Mouse (Mus musculus): ENCODE measurements around the gene Ubr3. TPM values are rescaled to one million over a fixed set of nuclear protein-coding genes. Genes with fewer than 3 reads are reported as not detected.
"Not testable (repeated sequence)": the region's sequence is repeated elsewhere in the genome, so short reads cannot be mapped to it uniquely, and the experiment has no call there.

Gene Ubr3
- total RNA-seq, 2 experiments from 2014 or later = 137 to 146 TPM

DNA sequence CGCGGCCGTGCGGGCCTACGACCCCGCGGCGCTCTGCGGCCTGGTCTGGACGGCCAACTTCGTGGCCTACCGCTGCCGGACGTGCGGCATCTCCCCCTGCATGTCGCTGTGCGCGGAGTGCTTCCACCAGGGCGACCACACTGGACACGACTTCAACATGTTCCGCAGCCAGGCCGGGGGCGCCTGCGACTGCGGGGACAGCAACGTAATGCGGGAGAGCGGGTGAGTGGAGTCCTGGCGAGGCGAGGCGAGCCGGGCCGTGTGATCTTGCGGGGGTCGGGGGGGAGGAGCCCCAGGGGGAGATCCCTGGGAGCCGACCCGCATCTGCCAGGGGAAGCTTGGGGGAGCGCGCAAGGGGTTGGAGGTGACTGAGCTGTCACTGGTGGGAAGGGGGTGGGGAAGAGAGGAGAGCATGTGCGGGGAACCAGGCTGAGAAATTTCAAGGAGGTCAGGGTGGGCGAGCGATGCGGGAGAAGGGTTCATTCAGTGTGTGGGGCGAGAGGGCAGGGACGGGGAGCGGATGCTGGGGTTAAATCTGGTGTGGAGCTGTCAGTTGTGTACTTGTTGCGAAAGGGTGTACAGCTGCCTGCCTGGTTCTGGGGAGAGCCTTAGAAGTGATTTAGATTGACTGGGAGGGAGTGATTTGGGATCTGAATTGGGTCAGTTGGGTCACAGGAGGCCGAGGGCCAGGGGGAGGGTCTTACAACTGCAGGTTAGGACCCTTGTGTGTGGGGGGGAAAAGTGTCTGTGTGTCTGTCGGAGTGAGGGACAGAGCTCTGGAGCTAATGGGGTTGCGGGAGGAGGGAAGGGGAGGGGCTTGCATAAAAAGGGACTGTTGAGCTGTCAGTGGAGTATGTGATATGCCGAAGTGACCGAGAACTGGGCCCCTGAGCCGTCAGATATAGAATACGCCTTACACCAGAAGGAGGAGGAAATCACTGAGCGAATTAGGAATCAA is 851 bp downstream of the Ubr3 start:
- intact Hi-C loops (cut with DNase I) = no loop called here
- peak; percentile 40 to 64 for DNase-seq (ENCODE audit: low spot score in 2 of 2)

DNA sequence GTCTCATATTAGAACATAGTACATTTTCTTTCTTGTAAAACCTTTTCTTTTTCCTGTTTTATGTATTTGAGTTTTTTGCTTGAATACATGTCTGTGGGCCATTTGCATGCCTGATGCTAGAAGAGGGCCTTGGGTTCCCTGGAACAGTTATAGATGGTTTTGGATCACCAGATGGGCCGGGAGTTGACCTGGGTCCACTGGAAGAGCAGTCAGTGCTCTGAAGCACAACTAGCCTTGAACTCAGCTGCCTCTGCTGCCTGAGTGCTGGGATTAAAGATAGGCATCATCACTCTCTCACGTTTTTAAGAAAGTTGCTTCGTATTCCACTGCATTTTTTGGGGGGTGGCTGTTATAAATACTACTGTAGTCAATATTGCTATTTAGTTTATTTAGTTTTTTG is 6.5 kb downstream of the Ubr3 start:
- DNase-seq (ENCODE audit: low spot score in 2 of 2) = no peak
- intact Hi-C loops (cut with DNase I) = no loop called here

DNA sequence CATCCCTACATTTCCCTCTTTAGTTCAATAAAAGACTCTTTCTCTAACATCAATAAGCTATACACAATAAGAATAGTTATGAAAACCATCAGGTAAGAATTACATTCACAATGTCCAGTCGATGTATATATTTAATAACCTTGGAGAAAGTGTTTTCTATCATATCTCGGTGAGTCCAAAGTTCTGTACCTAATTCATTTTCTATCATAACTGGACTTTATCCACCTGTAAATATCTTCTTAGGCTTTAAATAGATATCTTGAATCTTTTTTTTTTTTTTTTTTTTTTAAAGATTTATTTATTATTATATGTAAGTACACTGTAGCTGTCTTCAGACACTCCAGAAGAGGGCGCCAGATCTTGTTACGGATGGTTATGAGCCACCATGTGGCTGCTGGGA is 10.3 kb downstream of the Ubr3 start:
- DNase-seq (ENCODE audit: low spot score in 2 of 2); intact Hi-C loops (cut with DNase I): not testable (repeated sequence)

DNA sequence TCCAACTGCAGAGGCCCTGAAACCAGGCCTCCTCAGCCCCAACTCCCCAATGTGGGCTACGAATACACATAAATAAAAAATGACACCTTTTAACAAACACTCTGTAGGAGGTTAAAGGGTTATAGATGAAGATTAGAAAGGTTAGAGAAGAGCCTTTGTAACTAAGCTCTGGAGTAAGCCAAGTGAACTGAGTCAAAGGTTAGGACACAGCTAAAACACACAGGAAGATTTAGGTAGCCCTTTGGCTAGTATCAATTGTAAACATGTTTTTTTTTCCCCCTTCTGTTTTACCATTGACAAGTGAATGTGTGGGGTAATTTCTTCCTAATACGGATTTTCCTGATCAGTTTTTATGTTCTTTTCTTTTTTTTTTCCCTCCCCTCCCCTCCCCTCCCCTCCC is 15.8 kb downstream of the Ubr3 start:
- intact Hi-C loops (cut with DNase I) = no loop called here

DNA sequence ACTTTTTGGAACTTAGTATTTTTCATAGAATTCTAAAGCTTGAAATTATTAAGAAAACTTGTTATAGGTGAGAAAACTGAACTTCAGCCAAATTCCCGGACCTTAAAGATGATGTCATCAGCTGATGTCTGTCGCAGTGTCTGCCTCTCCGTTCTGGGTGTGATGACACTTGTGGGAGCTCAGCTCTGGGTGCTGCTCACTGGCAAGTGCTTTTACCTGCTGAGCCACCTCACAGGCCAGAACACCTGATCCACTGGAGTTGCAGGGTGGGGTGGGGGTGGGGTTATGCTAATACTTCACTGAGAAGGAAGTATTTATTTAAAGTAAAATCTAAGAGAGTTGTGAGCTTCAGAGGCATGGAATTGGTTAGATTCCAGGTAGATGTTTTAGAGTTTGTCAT is 20.3 kb downstream of the Ubr3 start:
- no peak for DNase-seq (ENCODE audit: low spot score in 2 of 2)
- intact Hi-C loops (cut with DNase I) = no loop called here

More for the DNA sequence above, 15.8 kb downstream of the Ubr3 start:
- DNase-seq (ENCODE audit: low spot score in 2 of 2) = no peak

DNA sequence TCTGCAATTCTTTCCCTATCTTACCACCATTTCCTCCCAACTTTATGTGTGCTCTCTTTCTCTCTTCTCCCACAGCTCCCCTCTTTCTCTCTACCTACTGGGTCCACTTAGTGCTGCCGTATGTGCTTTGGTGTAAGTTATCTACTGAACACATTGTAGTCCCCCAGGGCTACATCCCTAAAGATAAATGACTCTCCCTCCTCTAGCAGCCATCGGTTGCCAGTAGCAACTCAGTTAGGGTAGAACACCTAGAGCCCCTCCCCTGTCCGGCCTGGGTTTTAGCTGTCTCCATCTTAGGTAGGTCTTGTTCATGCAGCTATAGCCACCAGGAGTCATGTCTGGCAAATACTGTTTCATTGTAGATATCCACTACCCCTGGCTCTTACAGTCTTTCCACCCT is 27.9 kb downstream of the Ubr3 start:
- DNase-seq (ENCODE audit: low spot score in 2 of 2) = no peak
- intact Hi-C loops (cut with DNase I) = no loop called here

DNA sequence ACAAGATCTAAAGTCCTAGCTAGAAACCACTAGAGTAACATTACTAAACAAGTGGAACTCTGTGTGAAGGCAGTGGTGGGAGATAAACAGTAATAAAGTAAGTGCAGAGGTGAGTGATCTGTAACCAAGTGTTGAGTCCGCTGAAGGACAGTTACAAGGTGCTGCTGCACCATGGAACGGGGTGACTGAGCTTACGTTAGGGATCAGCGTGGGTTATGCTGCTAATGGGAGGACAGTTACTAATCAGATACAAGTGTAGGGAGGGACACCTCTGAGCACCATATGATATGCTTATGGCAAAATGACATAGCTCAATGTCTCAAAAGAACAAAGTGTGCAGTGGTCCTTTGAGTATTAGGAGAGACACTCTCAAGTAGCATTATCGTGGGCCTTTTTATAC is 39.3 kb downstream of the Ubr3 start:
- DNase-seq (ENCODE audit: low spot score in 2 of 2) = no peak
- intact Hi-C loops (cut with DNase I) = no loop called here

DNA sequence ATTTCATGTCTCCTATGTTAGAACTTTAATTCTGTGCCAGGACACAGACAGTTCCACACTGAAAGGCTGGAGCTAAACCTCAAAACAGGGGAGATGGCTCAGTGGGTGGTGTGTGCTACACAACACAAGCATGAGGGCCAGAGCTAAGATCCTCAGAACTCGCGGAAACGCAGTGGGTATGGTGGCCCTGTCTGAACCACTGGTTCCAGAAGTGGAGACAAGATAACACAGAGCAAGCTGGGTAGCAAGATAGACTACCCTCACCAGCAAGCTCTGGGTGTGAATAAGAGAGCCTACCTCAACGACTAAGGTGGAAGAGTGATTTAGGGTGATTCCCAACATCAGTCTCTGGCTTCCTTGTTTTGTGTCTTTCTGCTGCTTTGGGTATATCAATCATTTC is 42.2 kb downstream of the Ubr3 start:
- no peak for DNase-seq (ENCODE audit: low spot score in 2 of 2)
- intact Hi-C loops (cut with DNase I) = no loop called here

DNA sequence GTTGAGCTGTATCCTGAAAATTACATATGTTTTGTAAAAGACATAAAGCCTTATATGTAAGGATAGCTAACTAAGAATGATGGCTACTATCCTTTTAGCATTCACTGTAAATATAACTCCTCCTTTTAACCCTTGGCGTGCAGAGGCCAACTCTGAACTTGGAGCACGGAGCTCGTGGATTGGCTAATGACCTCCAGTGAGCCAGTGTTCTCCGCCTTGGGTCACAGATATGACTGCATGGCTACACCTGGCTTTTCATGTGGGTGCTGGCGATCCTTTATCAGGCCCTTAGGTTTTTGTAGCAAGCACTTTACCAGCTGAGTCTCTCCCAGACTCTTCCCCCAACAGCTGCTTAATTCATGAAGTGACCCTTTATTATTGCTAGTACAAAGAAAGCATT is 42.6 kb downstream of the Ubr3 start:
- no peak for DNase-seq (ENCODE audit: low spot score in 2 of 2)
- intact Hi-C loops (cut with DNase I) = loop anchor here (5.0 kb wide), 1 partner anchor 52 kb away; the partner anchor contains the start of gene Mettl5

DNA sequence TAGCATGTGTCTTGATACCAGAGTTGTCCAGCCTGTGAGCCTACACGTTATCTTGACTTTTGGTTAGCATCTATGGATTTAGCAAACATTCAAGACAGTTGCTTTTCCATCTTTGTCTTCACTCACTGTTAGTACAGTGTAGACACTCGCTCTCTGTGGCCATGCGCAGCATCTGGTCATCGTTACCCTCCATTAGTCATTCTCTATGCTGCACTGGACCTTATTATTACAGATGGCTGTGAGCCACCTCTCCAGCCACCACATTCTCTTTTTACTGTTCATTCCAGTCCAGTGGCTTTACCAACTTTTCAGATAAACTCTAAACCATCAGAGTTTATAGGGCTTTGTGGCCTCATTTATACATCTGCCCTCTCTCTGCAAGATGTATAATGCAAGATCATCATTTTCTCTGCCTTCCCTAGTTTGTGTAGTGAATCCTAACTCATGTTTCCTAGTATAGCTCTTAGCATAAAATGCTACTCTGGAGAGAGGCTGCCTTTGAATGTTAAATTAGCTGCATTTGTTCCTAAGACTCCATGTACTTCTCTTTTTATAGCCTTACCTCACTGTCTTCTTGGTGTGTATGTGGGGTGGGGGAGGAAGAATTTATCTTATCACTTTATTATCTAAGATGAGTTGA is 44.5 kb downstream of the Ubr3 start:
- intact Hi-C loops (cut with DNase I) = loop anchor here (5.0 kb wide), 1 partner anchor 54 kb away; the partner anchor contains the start of gene Mettl5
- DNase-seq (ENCODE audit: low spot score in 2 of 2) = peak in 1 of 2 experiments; percentile 42

DNA sequence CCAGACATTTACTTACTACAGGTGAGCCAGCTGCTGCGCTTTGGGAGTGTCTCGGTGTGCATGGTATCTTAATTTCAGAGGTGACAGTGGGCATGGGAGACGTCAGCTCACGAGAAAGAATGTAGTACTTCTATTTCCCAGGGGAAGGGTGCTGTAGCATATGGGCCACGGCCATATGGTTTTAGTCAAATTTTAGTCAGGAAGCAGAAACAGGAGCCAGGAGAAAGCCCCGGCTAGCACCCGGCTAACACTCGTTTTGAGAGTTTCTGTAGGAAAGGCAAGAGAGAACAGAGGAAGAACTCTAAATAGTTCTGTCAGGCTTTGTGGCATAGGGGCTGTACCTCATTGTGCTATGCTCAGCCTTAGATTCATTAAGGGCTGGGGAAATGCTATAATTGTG is 55.8 kb downstream of the Ubr3 start:
- peak in 1 of 2 experiments; percentile 5 for DNase-seq (ENCODE audit: low spot score in 2 of 2)
- intact Hi-C loops (cut with DNase I) = no loop called here

DNA sequence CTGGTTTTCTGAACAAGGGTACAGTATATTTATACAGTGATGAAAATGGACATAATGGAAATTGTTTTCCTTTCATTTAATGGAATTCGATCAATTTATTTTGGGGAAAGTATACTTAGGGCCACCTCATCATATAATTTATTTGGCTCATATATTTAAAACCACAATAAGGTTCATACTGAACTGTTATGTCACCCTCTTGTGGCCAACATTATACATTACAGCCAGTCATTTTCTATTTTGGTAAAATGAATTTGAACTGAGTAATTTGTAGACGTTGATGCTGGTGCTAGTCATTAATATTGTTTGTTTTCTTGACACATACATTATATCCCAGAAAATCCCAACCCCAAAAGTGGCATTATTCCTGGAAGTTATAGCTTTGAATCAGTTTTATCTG is 58.6 kb downstream of the Ubr3 start:
- intact Hi-C loops (cut with DNase I) = no loop called here
- DNase-seq (ENCODE audit: low spot score in 2 of 2) = peak in 1 of 2 experiments; percentile 19

DNA sequence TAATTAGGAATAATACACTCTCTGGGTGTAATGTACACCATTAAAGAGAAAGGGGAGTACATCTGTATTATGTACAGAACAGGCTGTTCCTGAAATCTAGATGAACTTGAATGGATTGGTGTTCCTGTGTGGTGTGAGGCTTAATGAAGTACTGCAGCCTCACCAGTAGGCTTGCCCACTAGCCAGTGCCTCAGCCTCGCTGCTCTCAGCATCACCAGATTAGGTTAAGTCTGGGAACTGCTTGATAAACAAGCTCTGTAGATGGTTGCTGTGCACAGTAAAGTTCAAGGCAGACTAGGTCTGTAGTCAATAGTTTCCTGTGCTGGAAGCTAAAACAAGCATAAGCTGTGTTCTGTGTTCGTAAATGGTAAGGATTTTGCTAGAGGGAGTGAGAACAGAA is 60.6 kb downstream of the Ubr3 start:
- DNase-seq (ENCODE audit: low spot score in 2 of 2) = no peak
- intact Hi-C loops (cut with DNase I) = no loop called here

DNA sequence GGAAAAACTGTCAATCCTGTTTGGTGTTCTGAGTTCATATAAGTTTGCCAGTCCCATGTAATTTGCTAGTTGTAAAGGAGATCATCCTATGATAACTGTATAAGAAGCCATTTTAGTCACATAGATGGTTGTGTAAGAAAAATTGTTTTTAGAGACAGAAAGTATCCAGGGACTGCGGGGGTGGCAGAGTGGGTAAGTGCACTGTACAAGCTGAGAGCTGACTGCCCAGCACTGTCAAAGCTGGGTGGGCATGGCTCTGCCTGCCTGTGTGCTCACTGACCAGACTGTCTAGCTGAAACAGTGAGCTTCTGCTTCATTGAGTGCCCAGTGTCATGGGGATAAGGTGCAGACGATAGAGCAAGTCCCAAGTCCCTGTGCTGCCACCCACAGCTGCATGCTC is 77.8 kb downstream of the Ubr3 start:
- intact Hi-C loops (cut with DNase I) = no loop called here
- peak; percentile 23 to 78 for DNase-seq (ENCODE audit: low spot score in 2 of 2)

DNA sequence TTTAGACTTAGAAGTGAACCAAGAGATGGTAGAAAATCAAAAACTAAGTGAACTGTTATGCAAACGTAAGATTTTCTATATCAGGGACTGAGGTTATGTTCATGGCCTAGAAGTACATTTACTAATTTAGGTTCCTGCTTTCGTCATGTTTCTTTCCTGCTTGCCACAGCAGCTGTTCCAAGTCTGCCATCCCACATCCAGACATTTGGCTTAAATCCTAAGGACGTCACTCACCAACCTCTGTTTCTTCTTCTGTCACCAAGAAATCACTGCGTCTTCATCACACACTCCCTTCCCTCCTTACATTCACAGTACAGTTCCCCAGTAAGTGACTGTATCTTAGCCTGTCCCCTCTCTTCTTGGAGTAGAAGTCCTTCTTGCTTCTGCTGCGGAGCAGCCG is 92.2 kb downstream of the Ubr3 start:
- intact Hi-C loops (cut with DNase I) = no loop called here
- peak in 1 of 2 experiments; percentile 73 for DNase-seq (ENCODE audit: low spot score in 2 of 2)

DNA sequence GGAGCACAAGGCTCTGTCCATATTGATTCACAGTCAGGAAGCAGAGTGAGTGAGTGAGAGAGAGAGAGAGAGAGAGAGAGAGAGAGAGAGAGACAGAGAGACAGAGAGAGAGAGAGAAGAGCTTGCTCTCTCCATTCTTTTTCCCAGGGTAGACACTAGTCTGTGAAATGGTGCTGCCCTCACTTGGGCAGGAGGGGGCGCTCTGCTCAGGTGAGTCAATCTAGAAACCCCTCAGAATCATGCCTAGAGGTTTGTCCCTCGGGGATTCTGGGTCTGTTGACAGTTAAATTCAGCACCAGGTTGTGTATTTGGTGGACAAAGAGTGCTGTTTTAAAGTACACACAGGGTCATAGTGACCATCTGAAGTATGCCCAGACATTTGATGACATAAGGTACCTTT is 93.6 kb downstream of the Ubr3 start:
- intact Hi-C loops (cut with DNase I) = no loop called here
- DNase-seq (ENCODE audit: low spot score in 2 of 2) = no peak

DNA sequence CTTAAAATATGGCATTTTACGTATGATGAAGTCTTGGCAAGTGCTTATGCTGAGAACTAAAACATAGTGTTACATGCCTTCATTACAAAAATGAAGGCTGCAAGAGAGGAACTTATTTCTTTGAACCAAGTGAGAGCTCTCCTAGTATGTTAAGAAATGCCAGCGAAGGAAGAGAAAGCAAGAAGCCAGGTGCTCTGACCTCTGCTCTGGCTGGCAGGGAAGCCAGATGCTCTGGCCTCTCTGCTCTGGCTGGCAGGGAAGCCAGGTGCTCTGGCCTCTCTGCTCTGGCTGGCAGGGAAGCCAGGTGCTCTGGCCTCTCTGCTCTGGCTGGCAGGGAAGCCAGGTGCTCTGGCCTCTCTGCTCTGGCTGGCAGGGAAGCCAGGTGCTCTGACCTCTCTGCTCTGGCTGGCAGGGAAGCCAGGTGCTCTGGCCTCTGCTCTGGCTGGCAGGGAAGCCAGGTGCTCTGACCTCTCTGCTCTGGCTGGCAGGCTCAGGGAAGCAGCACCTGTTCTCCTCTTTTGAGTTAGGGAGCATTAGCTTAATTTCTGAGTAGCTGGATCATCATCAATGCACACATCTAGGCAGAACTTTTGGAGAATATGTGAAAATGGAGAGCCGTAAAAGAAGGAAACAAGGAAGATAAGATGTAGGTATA is 97.2 kb downstream of the Ubr3 start:
- DNase-seq (ENCODE audit: low spot score in 2 of 2); intact Hi-C loops (cut with DNase I): not testable (repeated sequence)

DNA sequence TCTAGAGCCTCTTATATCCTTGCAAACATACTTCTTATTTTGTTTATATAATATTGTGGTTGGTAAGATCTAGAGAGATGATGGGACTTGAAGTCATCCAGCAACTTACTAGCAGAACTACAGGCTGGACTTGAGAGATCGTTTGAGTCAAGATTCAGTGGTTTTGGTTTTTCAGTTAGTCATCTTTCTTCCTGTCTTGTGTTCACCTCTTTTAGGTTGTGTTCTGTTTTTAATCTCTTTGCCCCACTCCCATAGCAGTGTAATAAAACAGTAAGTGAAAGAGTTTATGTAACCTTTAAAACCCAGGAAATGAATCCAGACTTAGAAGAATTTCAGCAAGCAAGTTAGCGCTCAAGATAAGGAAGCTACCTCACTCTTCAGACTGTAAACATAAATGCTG is 97.7 kb downstream of the Ubr3 start:
- intact Hi-C loops (cut with DNase I) = no loop called here
- DNase-seq (ENCODE audit: low spot score in 2 of 2) = no peak

DNA sequence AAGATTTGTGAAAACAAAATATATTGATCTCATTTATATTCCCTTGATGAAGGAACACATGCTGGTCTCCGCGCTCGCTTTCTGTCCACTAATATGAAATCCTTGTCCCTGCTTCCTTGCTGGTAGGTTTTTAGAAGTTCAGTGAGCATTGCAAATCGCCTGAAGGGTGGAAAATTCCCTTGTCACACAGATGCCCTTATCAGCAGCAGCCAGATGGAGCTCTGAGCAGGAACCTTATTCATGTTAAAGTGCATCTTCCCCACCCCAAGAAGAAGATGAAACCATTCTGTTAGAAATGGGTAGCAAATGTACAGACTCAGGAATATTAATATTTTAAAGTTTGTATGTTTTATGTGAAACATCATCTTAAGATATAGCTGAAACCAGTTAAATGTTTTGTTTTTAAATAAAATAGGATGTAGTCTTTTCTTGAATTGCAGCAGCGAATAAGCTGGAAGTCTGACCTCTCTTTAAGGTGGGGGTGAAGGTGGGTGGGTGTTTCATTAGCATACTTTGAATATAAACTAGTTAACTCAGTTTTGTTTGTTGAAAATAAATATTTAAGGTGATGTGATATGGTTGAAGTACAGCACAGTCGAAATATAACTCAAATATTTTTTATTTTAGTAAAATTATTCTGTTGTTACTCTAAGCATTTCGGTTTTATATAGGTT is 102.2 kb downstream of the Ubr3 start:
- intact Hi-C loops (cut with DNase I) = no loop called here

DNA sequence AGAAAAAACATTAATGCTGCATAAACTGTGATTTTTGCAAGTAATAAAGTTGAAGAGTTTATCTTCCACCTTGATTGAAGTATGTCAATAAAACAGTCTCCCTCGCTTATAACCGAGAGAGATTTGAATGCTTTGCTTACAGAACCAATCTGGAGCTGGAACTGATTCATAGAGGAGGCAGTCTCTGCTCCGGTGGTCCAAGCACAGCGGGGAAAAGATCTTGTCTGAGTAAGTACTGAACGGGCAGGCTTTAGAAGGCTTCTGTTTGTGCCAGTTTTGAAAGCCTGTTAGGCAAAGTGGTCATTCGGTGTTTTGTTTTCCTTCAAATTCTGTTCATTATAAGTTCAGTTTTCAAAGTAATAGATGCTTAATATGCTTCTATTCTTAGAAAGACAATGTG is 103.3 kb downstream of the Ubr3 start:
- intact Hi-C loops (cut with DNase I) = no loop called here

More for the DNA sequence above, 102.2 kb downstream of the Ubr3 start:
- DNase-seq (ENCODE audit: low spot score in 2 of 2) = no peak

More for the DNA sequence above, 103.3 kb downstream of the Ubr3 start:
- no peak for DNase-seq (ENCODE audit: low spot score in 2 of 2)
